Mouse (Mus musculus) ES-E14 (cell line): ENCODE results near the gene Tjap1. TPM values are rescaled to one million over a fixed set of nuclear protein-coding genes. Genes with fewer than 3 reads are reported as not detected.

Experiments used
- DNase-seq: peaks from one replicate; pipeline ENCODE4 v3.0.0-alpha.2; 2013; ENCODE audit warnings: low read depth, low spot score
- H3K27ac ChIP-seq: 2 replicates; pipeline ENCODE4 v1.5.1; 2012; ENCODE audit warnings: low read depth, mild to moderate bottlenecking, low read length, moderate library complexity, mixed read lengths; ENCODE audit not compliant: poor library complexity, insufficient read depth, severe bottlenecking
- H3K36me3 ChIP-seq: 2 replicates; pipeline ENCODE4 v1.6.1; 2012; ENCODE audit warnings: mild to moderate bottlenecking, low read length, moderate library complexity, mixed read lengths; ENCODE audit not compliant: control insufficient read depth, poor library complexity, insufficient read depth, severe bottlenecking
- H3K4me1 ChIP-seq, 2 experiments: fragments of 150-350 bp in 1 of 2; sonication (generic) in 1 of 2; 2 replicates each; pipeline ENCODE4 v1.6.1; 2012; ENCODE audit warnings: low read length in 2 of 2, mild to moderate bottlenecking in 1 of 2, mixed read lengths in 1 of 2; ENCODE audit not compliant: control insufficient read depth in 2 of 2, insufficient read depth in 2 of 2, poor library complexity in 1 of 2
- H3K4me3 ChIP-seq, 2 experiments: fragments of 150-350 bp in 1 of 2; sonication (generic) in 1 of 2; 2 replicates each; pipeline ENCODE4 v1.5.1; 2012; ENCODE audit warnings: low read length in 2 of 2, low read depth in 1 of 2, mild to moderate bottlenecking in 1 of 2, mixed read lengths in 1 of 2; ENCODE audit not compliant: insufficient read depth in 1 of 2, poor library complexity in 1 of 2, severe bottlenecking in 1 of 2
- H3K9ac ChIP-seq: 2 replicates; pipeline ENCODE4 v1.6.1; 2012; ENCODE audit warnings: low read depth, mild to moderate bottlenecking, low read length, mixed read lengths; ENCODE audit not compliant: poor library complexity, insufficient read depth, severe bottlenecking
- H3K9me3 ChIP-seq: fragments of 150-350 bp; sonication (generic); 2 replicates; pipeline ENCODE4 v1.6.1; 2012; ENCODE audit warnings: low read depth, mild to moderate bottlenecking, low read length; ENCODE audit not compliant: control insufficient read depth, insufficient read depth
- CHD2 ChIP-seq: IDR thresholded peaks from 2 replicates; pipeline ENCODE4 v1.6.1; 2014; ENCODE audit warnings: mild to moderate bottlenecking, low read depth, low read length, inconsistent platforms
- HCFC1 ChIP-seq: IDR thresholded peaks from 2 replicates; pipeline ENCODE4 v1.6.1; 2012; ENCODE audit warnings: low read length, inconsistent platforms, borderline replicate concordance; ENCODE audit not compliant: insufficient read depth
- MAFK ChIP-seq: IDR thresholded peaks from 2 replicates; pipeline ENCODE4 v1.6.1; 2014; ENCODE audit warnings: mild to moderate bottlenecking, low read depth, low read length, inconsistent platforms; ENCODE audit not compliant: insufficient read depth
- ZC3H11A ChIP-seq: IDR thresholded peaks from 2 replicates; pipeline ENCODE4 v1.6.1; 2012; ENCODE audit warnings: low read depth, mild to moderate bottlenecking, inconsistent platforms, low read length, borderline replicate concordance
- ZNF384 ChIP-seq: IDR thresholded peaks from 2 replicates; pipeline ENCODE4 v1.6.1; 2012; ENCODE audit warnings: low read depth, low read length, inconsistent platforms
- in situ Hi-C, 2 experiments: fragments of 600-800 bp; cut with MboI; formaldehyde crosslinking; loops; one replicate each; pipeline ENCODE4 v1.15.1; 2025; ENCODE audit warnings: low sequenced_read_pairs in 2 of 2, inconsistent platforms in 1 of 2; ENCODE audit not compliant: unreplicated experiment in 2 of 2
- total RNA-seq: library from RNA; depleted of rRNA; stranded (reverse); fragments of 300-350 nt; gene quantifications from 2 replicates; pipeline ENCODE4 v1.2.3, GENCODE M21; 2012; rRNA removed

Gene Tjap1
- 27.7 and 33.0 TPM in 2 replicates for total RNA-seq

DNA sequence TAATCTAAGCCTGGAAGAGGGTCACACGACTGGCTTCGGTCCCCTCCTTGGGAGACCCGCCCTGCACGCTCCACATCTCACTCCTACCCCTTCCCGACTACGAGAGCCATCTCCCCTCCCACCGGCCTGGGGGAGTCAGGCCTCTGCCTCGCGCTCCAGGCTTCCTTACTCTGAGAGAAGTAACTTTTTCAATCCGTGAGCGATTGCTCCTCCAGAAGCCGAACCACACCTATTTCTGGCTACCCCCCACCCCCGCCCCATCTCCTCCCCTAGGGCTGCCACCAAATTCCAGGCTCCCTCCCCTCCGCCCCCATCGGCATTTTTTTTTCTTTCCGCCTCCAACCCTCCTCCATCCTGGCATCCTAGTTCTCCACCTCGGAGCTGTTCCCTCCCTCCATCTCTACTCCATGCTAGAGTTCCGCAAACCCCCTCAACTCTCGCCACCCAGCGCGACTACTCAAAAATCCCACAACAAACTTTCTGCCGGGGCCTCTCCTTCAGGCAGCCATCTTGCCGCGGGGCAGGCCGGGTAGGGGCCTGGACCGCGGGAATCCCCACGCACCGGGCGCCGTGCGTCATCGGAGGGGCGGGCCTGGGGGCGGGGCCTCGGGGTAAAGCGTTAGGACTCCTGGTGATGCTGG is at the start of gene Tjap1:
TSS of gene Tjap1 (minus strand) at position 544 of the 641 bp plus-strand sequence.
- TF ChIP-seq MAFK (no peak), ZC3H11A (no peak), ZNF384 (peak; percentile 79), CHD2 (0 out of 2 replicates have a peak, but pooled peaks have one; percentile 37), HCFC1 (0 out of 2 replicates have a peak, but pooled peaks have one; percentile 60)
- peak; percentile 93 for DNase-seq
- H3K36me3 ChIP-seq, result peaks cover 15% of the 10 kb centered on the region; the same call in 1 of the 2 replicates
- H3K27ac ChIP-seq, result peak within 1 kb of the TSS; percentile 95
- in situ Hi-C loops, result no loop called here
- H3K9me3 ChIP-seq, result no peaks in the 10 kb centered on the region
- peaks cover 6 to 16% of the 10 kb centered on the region in 2 experiments for H3K4me1 ChIP-seq
- peak within 1 kb of the TSS; percentile 97 for H3K9ac ChIP-seq
- H3K4me3 ChIP-seq, result peak within 1 kb of the TSS; percentile 88 to 95

DNA sequence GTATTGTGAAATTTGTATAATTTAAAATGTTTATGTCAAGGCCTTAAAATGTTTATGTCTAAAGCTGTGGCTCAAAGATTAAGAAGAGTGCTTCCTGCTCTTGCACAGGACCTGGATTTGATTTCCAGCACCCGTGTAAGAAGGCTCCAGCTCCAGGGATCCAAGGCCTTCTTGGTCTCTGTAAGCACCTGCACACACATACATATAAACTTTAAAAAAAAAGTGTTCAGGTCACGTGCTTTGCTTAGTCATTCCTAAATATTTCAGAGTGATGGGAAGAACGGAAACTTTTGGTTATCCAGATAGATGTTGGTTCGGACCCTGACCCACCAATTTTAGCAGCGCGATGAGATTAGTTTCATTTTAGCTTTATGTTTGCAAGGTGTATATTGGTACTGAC is 45.9 kb upstream of the Tjap1 start:
- peak overlapping the region in 1 of 2 experiments; percentile 81; a peak in 2 of 4 replicates for H3K4me3 ChIP-seq
- no peaks in the 10 kb centered on the region for H3K9me3 ChIP-seq
- no peak overlapping the region; the same call in 1 of the 2 replicates for H3K27ac ChIP-seq
- TF ChIP-seq ZC3H11A, result no peak
- no peak for TF ChIP-seq HCFC1
- TF ChIP-seq MAFK, result no peak
- no peak for TF ChIP-seq CHD2
- no peak for TF ChIP-seq ZNF384
- peaks cover 0 to 2% of the 10 kb centered on the region in 2 experiments; a peak in 1 of 4 replicates for H3K4me1 ChIP-seq
- in situ Hi-C loops, result no loop called here
- H3K36me3 ChIP-seq, result peaks cover 4% of the 10 kb centered on the region; the same call in 1 of the 2 replicates
- no peak for DNase-seq
- no peak overlapping the region for H3K9ac ChIP-seq

DNA sequence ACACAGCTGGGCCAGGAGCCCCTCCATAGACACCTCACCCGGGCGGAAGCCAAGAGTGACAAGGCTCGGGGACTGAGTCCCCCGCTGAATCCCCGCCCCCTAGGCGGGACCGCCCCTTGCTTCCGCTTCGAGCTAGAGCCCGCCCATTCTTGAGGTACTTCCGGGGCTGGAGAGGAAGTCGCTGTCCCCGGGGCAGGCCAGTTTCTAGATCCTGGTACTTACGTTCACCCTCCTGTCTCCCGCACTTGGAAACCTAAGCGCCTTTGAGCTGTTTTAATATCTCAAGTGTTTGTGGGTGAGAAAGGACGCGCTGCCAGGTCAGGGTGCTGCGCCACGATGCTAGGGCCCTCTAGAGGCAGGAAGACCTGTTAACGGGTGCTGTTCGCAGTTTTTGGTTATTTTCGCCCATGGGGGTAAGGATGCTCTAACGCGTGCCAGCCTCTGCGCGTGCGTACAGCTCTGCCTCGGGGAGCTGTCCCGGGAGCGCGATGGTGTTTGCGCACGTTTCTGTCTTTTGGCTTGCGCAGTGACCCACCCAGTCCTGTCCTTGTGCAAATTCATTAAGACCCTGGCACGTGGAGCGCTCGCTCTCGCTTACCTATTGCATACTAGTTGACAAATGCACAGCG is 45.2 kb upstream of the Tjap1 start, which contains the start of gene Abcc10:
TSS of gene Abcc10 (minus strand) at position 447 of the 629 bp plus-strand sequence.
- peaks cover 0 to 2% of the 10 kb centered on the region in 2 experiments; a peak in 1 of 4 replicates for H3K4me1 ChIP-seq
- peaks cover 9% of the 10 kb centered on the region; the same call in 1 of the 2 replicates for H3K36me3 ChIP-seq
- H3K9ac ChIP-seq, result peak within 1 kb of the TSS; percentile 85
- TF ChIP-seq HCFC1 (peak; percentile 53; the same call in 1 of the 2 replicates), ZC3H11A (no peak)
- in situ Hi-C loops, result no loop called here
- DNase-seq, result peak; percentile 92
- no peaks in the 10 kb centered on the region for H3K9me3 ChIP-seq
- peak within 1 kb of the TSS; percentile 66; the same call in 1 of the 2 replicates for H3K27ac ChIP-seq
- H3K4me3 ChIP-seq, result peak within 1 kb of the TSS; percentile 81

DNA sequence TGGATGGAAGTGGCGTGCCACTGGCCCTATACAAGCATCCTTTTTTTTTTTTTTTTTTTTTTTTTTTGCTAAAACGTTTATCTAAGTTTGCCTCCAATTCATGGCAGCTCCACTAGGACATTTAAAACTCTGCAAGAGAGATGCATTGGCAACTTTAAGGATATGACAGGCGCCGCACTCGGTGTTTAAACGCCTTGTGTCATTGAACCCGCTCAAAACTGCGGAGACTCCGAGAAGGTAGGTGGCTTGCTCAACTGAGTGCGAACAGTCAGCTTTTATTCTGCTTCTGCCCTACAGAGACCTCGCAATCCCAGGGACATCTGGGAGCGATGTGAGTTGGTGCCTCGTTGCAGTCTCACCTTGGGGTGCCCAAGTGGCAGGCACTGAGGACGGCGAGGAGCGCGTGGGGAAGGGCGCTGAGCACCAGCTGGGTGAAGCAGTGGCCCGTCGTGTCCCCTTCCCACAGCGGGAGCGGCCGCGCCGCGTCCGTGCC is 44.6 kb upstream of the Tjap1 start:
- peaks cover 10% of the 10 kb centered on the region; the same call in 1 of the 2 replicates for H3K36me3 ChIP-seq
- H3K4me3 ChIP-seq, result peak overlapping the region; percentile 81
- no peaks in the 10 kb centered on the region for H3K9me3 ChIP-seq
- TF ChIP-seq ZC3H11A, result no peak
- TF ChIP-seq ZNF384, result peak; percentile 66; the same call in 1 of the 2 replicates
- TF ChIP-seq CHD2, result no peak
- TF ChIP-seq HCFC1, result no peak
- no peak for TF ChIP-seq MAFK
- H3K9ac ChIP-seq, result peak overlapping the region; percentile 85
- in situ Hi-C loops, result no loop called here
- 0 out of 2 replicates have a peak overlapping the region, but pooled peaks have one; percentile 2 for H3K27ac ChIP-seq
- H3K4me1 ChIP-seq, result peaks cover 0 to 2% of the 10 kb centered on the region in 2 experiments; a peak in 1 of 4 replicates
- DNase-seq, result no peak
